Mouse (Mus musculus) fibroblast of lung, adult 2 months (primary cell): ENCODE measurements at regions not wholly inside any gene's neighbourhood (a gene's known extent, or its start where the extent isn't known, plus 50 kb on each side); places are given as distances from the start of the nearest gene placed in this dataset.
"Not testable (repeated sequence)": the region's sequence is repeated elsewhere in the genome, so short reads cannot be mapped to it uniquely, and the experiment has no call there.

ENCODE experiments used
- DNase-seq: peaks from one replicate; pipeline ENCODE4 v3.0.0-alpha.2; 2011; ENCODE audit warnings: low read depth

DNA sequence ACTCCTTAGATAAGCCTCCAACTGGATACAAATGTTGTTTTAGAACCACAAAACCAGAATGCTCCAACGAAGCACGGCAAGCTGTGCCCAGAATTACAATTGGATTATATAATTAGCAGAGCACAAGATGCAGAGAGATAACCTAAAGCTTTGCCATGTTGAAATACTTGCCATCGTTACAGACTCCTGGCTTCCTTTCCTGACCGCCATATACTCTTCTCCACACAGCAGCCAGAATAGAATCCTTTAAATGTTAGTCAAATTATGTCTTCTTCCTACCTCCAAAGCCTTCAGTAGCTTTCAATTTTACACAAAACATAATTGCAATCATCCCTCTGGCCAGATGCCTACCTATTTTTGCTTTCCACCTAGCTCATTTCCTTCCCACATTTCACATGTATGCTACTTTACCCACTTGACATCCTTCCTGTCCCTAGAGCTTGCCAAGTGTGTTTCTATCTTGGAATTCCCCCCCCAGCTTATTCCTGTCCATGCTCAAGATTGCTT is 52.8 kb upstream of the G2e3 start:
- no peak for DNase-seq

DNA sequence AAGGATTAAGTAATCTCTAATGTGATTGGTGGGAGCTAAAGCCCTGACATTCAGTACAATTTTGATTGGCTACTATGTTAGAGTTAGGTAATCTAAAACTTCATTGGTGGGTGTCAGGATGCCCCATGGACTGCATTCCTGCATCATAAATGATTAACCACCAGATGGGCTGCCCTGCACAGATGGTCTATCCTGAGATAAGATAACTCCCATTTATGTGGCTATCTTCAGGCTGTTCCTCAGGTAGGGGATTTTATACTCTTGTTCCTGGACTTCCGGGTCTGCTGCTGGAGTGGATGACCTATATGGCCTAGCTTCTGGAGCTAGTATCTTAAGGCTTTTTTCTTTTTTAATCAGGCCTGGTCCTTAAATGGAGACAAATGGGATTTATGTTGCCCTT is 69.5 kb upstream of the G2e3 start:
- DNase-seq, result no peak

DNA sequence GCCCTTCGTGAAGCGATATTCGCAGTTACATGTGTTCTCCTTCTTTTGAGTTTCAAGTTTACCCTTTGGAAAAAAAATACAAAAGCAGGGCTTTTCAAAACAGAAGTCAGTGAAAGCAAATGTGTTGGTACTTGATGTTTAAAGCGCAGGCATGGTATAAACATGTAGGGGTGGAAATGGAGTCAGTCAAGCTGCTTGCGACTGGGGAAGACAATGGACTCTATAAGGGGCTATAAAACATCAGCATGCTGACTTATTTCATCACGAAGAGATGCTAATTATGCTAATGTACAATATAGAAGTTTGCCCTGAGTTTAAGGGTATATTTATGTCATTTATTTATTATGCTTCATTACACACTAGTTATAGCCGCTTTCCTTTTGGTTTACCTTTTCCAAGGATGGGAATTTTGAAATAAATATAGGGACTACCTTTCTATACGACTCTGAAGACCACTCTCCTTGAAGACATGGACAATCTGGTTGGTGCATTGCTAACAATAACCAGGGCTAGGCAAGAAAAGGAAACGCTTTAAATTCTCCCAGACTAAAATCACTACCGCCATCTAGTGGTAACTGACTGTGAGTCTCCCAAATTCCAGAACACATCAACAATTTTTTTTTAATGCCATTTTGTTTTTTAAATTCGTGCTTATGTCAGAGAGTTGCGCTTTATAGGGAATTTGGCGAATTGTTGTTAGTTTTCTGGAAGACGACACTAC is 71.9 kb upstream of the G2e3 start:
- peak; percentile 9 for DNase-seq

DNA sequence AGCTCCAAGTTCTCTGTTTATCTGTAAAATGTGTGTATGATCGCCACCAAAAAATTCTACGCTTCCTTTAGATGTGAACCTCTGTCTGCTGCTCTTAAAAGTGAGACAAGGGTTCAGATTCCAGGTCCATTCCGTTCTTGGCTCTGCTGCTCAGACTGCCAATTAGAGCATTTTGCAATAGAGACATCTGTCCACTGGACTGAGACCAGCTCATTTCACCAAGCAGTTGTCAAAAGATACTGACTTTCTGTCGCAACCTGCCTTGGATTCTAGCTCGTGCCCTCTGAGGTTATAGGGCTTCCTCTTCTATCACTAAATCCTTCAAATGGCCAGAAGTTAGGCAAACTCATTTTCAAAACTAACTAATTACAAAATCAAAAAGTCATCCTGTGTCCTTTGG is 74.4 kb upstream of the G2e3 start:
- DNase-seq, result peak; percentile 2

DNA sequence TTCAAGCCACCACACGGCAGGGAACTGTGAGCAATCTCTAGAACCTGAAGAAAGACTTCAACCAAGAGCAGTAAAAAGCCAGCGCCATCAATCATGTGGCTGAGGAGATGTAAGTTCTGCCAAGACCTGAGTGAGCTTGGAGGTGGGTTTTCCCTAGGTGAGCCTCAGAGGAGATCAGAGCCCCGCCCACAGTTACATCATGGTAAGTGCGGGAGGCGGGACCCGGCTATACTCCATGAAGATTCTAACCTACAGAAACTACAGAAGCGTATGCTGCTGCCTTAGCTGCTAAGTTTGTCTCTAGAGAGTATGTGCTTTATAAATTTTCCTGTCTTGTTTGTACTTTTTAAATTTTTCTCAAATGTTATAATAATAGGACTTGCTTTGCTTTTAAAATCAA is 105.0 kb upstream of the G2e3 start:
- no peak for DNase-seq

DNA sequence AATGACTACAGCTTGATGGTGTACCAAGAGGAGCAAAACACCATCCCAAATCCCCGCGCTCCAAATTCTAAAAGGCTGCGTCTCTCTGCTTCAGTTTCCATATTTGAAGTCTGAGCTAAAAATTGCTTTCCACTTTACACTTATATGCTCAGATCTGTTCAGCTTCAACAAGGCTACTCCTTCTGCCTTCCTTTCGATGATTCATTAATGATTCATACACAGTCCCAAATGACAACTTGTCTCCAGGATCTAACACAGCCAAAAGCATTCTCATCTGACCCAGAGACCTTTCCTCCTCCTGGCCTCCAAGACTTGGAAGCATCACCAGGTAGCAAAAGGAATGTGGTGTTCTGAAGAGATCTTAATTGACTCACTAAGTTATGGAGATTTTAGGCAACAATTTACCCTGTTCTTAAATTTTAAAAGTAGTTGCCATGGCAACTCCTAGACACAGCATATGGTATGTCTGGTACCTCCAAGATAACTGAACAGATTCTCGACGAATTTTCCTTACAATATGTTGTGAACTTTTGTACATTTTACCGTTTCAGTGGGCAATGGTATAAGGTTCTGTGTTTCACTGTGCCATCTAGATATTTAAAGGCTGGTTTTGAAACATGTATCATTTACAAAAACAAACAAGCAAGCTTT is 106.6 kb upstream of the G2e3 start:
- DNase-seq, result no peak

DNA sequence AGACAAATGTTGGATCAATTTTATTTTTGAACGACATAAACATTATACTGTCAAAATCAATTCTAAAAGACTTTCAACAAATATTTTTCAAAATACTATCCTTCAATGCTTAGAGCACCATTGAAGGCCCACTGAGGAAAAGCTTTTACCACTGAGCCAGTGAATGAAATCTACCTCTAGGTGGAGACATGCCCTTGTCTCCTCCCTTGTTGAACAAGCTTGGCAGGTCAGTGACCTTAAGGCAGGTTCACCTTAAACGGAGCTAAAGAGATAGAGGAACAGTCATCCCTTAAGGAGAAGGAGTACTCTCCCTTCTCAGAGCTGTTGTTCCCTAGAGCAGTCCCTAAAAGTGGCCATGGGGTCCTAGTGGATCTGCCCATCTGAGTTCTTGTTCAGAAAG is 136.2 kb upstream of the G2e3 start:
- no peak for DNase-seq

DNA sequence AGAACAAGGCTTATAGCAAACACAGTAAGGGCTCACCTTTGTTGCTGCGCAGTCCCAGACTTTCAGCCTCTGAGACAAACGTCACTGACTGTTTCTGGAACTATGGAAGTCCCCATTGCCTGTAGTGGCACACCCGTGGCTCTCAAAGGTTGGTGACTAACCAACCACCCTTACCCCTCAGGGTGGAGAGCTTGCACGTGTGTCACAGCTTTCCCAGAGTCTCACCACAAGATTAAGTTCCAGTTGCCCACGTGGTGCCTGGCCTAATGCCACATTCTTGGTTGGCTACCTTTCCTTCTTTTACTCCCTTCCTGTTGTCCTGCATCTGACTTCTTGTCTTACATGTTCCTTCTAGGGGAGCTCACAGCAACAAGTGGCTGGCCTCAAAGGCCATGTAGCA is 151.6 kb upstream of the G2e3 start:
- no peak for DNase-seq

DNA sequence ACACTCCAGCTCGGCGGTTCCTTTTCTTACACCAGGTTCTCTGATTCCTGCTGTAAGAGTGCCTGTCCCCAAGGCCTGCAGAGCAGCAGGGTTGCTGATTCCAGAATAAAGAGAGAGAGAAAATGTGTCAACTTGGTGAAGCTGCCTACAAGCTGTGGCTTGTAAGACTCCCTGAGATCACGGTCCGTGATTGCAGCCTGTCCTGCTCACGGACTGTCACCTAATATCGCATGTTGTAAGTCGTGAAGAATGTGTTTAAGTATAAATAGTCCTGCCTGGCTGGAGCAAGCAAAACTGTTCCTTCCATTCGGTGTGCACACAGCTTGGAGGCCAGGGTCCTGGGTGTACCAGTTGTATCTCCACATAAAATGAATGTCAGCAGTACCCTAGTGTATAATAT is 152.7 kb upstream of the G2e3 start:
- DNase-seq, result no peak

DNA sequence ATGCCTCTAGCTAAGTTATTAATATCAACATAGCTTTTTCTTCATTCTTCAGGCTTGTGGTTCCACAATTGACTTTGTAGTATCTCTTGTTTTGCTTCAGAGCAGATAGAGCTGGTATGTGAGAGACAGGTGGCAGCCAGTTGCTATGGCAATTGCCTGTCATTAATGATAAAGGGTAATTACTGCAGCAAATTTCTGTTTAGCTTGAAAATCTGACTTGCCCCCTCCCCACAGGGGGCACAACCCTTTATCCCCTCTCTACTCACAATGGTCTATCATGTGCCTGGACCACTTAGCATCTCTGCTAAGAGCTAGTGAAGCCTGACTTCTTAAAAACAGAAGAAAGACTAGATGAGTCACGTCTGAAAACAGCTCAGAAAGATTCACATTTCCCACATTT is 157.1 kb upstream of the G2e3 start:
- no peak for DNase-seq

DNA sequence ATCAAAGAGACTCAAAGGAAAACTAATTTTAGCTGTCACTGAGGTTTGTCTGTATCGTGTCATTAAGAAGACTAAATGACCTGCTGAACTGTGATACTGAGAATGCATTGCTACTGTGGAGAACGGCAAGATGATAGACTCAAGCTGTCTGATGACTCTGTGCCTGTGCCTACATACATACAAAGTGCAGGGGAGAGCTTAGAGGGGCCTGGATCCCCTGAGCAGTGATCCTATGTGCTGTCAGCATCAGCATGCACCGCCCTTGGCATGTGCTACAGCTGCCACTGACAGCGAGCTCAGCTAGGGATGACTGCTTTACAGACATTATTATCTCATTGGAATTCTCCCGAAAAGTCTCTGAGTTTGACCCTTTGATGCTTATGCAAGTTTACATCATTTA is 157.7 kb upstream of the G2e3 start:
- no peak for DNase-seq

DNA sequence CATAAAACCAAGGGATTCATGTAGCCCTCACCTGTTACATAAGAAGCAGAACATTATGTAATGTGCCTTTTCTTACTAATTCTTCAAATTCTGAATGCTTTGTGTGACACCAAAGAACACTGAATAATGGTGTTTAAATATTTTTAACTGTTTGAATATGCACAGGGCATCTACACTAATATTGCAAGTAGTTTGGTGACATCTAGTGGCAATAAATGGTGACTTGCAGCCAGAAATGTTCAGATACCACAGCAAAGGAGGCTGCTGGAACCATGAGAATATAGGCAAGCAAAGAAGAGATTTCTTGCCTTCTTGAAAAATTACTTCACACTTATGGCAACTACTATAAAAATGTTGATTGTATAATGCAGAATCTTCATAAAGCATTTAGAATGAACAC is 159.6 kb upstream of the G2e3 start:
- DNase-seq, result no peak

DNA sequence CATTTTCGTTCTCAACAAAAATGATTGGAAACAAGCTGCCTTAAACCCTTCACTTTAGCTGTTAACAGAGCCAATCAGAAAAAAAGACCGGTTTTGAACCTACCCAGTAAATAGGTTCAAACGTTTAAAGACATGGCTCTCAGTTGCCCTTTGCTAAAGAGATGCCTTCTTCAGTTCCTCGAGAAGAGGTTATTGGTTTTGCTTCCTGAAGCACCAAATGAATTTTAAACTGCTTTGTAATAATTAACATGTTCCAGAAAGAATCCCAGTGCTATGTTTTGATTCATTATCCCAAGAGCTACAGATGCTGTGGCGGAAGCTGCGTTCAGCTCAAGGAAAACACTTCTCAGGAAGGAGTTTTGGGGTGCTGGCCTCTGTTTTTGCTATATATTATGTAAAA is 160.1 kb upstream of the G2e3 start:
- DNase-seq, result no peak

DNA sequence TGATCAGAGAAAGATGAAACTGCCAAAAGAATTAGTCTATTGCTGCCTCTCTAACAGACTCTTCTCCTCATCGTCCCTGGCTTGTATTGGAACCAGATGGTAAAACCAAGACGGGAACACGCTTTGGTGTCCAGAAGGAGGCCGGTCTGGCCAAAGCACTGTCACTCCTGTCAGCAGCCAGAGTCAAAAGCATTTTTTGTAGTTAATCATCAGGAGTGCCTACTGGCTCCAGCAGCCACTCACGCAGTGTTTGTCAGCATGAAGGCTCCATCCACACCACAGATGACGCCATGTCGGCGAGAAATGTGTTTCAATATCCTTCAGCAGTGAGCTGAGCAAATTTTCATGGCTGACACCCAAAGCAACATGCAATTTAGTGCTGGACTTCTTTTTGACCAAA is 162.1 kb upstream of the G2e3 start:
- DNase-seq, result peak; percentile 89

DNA sequence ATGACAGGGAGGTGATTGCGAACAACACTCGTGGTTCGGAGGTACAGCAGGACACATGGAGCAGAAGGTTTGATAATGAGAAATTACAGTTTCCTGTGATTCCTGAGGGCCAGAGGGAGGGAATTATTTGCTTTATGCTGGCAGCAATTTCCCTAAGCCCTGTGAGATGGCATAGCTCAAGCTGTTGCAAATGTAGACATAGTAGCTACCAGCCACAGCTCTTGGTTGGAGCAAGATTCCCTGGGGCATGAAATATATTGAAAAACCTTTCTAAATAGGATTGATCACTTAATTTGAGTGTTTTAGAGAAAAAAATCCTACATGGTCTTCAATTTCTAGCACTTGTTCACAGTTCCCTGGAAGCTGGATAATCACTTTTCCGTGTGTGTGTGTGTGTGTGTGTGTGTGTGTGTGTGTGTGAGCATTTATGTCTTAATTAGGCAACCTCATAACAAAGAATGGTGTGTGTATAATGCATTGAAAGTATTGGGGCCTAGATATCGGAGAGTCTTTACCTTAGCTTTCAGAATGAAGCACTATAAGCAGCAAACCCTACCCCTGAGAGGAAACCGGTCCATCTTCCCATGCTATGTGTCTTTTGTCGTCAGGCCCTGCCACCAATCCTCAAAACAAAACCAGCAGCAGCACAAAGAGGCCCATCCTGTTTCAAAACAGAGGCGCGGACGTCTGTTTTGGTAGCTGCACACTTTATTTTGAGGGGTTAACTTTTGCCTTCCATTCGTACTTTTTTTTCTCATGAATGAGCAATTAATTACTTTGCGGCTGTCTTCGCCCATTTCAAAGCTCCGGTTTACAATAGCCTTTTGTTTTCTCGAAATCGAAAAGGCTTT is 172.7 kb upstream of the G2e3 start:
- DNase-seq, result no peak

DNA sequence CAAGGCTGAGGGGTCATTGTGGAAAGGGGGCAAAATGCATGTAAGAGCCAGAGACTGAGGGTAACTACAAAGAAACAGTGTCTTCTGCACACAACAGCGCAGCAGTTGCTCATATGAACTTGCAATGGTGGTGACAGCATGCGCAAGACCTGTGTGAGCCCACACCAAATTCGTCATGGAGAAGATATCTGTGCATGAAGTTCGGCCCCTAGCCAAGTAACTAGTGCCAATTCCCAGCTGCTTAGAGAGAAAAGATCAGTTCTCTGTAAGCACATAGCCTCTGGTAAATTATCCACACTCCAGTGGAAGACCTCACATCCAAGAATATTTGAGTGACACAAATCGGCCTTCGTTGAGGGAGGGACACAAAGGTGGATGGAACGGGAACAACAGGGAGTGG is 182.7 kb upstream of the G2e3 start:
- no peak for DNase-seq

DNA sequence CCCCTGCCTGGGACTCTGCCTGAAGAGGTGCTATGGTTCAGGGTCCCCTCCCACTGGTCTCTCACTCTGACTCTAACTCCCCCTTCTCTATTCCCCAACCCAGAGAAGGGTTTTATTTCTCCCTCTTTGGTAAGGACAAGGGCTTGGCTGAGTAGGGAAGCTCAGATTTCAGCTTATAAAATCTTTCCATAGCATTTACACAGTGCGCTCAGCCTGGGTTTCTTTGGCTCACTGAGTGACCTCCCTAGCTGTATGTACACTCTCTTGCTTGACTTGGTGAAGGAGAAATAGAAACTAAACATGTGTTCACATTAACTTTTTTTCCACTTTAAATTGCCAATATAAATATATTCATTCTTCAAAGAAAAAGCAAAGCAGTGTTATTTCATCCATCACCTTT is 186.9 kb upstream of the G2e3 start:
- no peak for DNase-seq

DNA sequence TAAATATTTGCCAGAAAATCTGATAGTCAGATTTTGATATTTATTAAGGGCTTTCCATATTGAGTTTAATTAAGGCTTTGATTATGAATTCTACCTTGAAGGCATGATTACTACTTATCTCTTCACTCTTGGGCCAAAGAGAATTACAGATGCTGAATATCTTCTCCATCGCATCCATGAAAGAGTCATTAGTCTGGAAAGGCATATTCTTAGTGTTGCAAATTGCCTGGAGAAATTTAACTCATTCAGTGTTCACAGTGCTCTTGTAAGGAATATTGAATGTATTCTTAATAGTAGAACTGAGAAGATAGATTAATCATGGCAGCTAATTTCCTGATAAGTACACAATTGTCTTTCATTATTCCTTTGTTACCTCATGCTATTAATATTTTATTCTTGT is 187.7 kb upstream of the G2e3 start:
- no peak for DNase-seq

DNA sequence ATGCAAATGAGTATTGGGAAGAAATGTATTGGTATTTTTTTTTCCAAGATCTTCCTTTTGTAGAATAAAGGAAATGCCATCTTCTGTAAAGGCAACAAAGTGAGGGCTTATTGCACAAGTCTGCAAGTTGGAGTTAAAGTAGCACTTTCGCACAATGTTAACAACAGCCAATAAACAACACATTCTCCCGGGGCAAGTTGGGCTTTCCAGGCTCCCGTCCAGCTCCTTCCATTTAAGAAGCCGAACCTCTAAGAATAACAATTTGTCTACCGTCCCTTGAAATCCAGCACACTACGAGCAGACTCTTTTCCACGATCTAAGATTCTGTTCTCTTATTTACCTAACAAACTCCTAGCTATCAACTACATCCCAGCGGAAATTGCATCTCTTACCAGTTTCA is 199.9 kb upstream of the G2e3 start:
- no peak for DNase-seq

DNA sequence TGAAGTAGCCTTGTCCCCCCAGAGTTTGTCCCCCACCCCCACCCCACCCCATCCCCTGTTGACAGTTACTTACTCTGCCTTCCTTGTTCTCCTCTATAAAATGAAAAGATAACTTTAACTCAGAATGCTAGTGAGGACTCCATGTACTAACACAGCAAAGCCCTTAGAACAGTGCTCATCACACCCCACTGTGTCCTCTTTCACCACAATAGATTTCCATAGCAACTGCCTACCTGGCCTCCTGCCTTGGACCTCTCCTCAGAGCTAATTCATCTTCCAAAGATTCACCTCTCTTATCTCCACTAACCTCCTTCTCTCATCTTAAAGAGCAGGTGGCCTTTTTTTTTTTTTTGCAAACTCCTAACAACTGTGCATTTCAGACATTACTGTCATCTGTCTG is 204.0 kb upstream of the G2e3 start:
- no peak for DNase-seq

DNA sequence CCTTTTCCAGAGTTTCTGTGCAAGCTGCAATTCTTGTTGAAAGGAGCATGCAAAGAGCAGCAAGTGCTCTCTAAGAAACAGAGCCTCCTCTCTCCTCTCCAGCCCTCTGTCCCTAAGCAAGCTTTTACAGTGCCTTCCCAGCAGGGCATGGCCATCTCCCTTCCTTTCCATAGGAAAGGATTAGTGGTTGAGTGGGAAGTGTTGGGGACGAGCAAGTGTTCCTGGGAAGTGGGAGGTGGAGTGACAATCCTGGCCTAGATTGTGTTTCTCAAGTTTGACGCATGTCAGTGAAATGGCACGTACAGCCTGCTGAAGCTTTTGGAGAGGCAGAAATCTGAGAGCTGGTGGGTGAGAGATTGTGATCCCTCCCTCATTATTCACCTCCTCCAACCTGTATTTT is 204.7 kb upstream of the G2e3 start:
- no peak for DNase-seq

DNA sequence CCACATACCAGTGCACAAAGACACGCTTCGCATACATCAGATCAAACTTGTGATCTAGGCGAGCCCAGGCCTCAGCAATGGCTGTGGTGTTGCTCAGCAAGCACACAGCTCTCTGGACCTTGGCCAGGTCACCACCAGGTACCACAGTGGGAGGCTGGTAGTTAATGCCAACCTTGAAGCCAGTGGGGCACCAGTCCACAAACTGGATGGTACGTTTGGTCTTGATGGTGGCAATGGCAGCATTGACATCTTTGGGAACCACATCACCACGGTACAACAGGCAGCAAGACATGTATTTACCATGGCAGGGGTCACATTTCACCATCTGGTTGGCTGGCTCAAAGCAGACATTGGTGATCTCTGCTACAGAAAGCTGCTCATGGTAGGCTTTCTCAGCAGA is 214.2 kb upstream of the G2e3 start:
- not testable (repeated sequence) for DNase-seq

DNA sequence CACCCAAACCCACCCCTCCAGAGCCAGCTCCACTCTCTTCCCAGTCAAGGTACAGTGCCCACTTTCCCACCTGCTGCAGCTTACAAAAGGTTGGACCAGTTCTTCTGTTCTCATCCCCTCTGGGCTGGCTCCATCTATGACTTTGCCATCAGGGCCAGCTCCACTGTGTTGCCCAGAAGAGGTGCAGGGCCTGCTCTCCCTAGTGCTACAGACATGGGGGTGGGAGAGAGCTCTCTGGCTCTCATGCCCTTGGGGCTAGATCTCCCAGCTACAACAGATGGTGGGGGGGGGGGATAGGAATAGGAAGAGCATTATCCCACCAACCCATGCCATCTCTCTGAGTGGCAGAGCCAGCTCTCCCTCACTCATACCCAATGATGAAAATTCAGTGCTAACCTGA is 219.6 kb upstream of the G2e3 start:
- no peak for DNase-seq
